Mouse (Mus musculus) right cerebral cortex, postnatal 25 days (tissue): ENCODE measurements around the gene Dyrk3.
"Not testable (repeated sequence)": the region's sequence is repeated elsewhere in the genome, so short reads cannot be mapped to it uniquely, and the experiment has no call there.

ENCODE experiments used
- DNase-seq: peaks from one replicate; pipeline ENCODE4 v3.0.0; 2022

The Dyrk3 gene

GRCm38 (mm10) chr1:131138191-131139016 lies at the start of gene Dyrk3:
Gene Dyrk3, minus strand, starts transcription at chr1:131138340.
- peak; percentile 95 for DNase-seq

GRCm38 (mm10) chr1:131187856-131188255 lies 49.7 kb upstream of the Dyrk3 start:
- DNase-seq: no peak

GRCm38 (mm10) chr1:131186995-131187394 lies 48.9 kb upstream of the Dyrk3 start:
- no peak for DNase-seq

GRCm38 (mm10) chr1:131185821-131186506 lies 47.8 kb upstream of the Dyrk3 start:
- peak; percentile 47 for DNase-seq

GRCm38 (mm10) chr1:131184956-131185660 lies 47.0 kb upstream of the Dyrk3 start:
- no peak for DNase-seq

GRCm38 (mm10) chr1:131184253-131184955 lies 46.3 kb upstream of the Dyrk3 start:
- DNase-seq: no peak

GRCm38 (mm10) chr1:131183201-131183600 lies 45.1 kb upstream of the Dyrk3 start:
- DNase-seq: no peak

GRCm38 (mm10) chr1:131181642-131182527 lies 43.7 kb upstream of the Dyrk3 start:
- DNase-seq: peak; percentile 64

- no peak for DNase-seq
Measured at GRCm38 (mm10) chr1:131180386-131180785, 42.2 kb upstream of the Dyrk3 start.

- DNase-seq: no peak
Measured at GRCm38 (mm10) chr1:131178083-131178482, 39.9 kb upstream of the Dyrk3 start.

GRCm38 (mm10) chr1:131177249-131177648 lies 39.1 kb upstream of the Dyrk3 start:
- no peak for DNase-seq

- DNase-seq: no peak
Measured at GRCm38 (mm10) chr1:131175819-131176218, 37.7 kb upstream of the Dyrk3 start.

- DNase-seq: no peak
Measured at GRCm38 (mm10) chr1:131175189-131175588, 37.0 kb upstream of the Dyrk3 start.

GRCm38 (mm10) chr1:131174299-131174861 lies 36.2 kb upstream of the Dyrk3 start:
- no peak for DNase-seq

GRCm38 (mm10) chr1:131173809-131174208 lies 35.7 kb upstream of the Dyrk3 start:
- DNase-seq: no peak

- DNase-seq: no peak
Measured at GRCm38 (mm10) chr1:131173001-131173400, 34.9 kb upstream of the Dyrk3 start.

- DNase-seq: no peak
Measured at GRCm38 (mm10) chr1:131167612-131168011, 29.5 kb upstream of the Dyrk3 start.

GRCm38 (mm10) chr1:131164427-131164826 lies 26.3 kb upstream of the Dyrk3 start:
- DNase-seq: no peak

GRCm38 (mm10) chr1:131161091-131161490 lies 23.0 kb upstream of the Dyrk3 start:
- no peak for DNase-seq

- not testable (repeated sequence) for DNase-seq
Measured at GRCm38 (mm10) chr1:131159573-131160327, 21.6 kb upstream of the Dyrk3 start.

GRCm38 (mm10) chr1:131155456-131155855 lies 17.3 kb upstream of the Dyrk3 start:
- no peak for DNase-seq
